Mouse (Mus musculus) bone marrow macrophage, adult 2 months (primary cell): ENCODE data around the gene Ankrd6. TPM values are rescaled to one million over a fixed set of nuclear protein-coding genes. Genes with fewer than 3 reads are reported as not detected.

Experiments used
- H3K27ac ChIP-seq: 2 replicates; pipeline ENCODE4 v1.5.1; 2012; ENCODE audit warnings: low read depth, low read length; ENCODE audit not compliant: insufficient read depth
- H3K4me1 ChIP-seq: 2 replicates; pipeline ENCODE4 v1.6.1; 2012; ENCODE audit warnings: low read length; ENCODE audit not compliant: control insufficient read depth, insufficient read depth
- H3K4me3 ChIP-seq: 2 replicates; pipeline ENCODE4 v1.5.1; 2012; ENCODE audit warnings: mild to moderate bottlenecking, low read length, moderate library complexity; ENCODE audit not compliant: insufficient read depth
- CTCF ChIP-seq: IDR thresholded peaks from 2 replicates; pipeline ENCODE4 v1.5.1; 2012; ENCODE audit warnings: low read depth, mild to moderate bottlenecking, low read length, moderate library complexity
- POLR2A ChIP-seq: IDR thresholded peaks from 2 replicates; pipeline ENCODE4 v1.6.1; 2012; ENCODE audit warnings: mild to moderate bottlenecking, low read depth, low read length, borderline replicate concordance
- polyA plus RNA-seq: library from polyadenylated mRNA; stranded (reverse); fragments of >200 nt; gene quantifications from 2 replicates; pipeline ENCODE4 v1.2.4, GENCODE M21; 2012; ENCODE audit not compliant: missing spikeins, insufficient read depth, insufficient read length

Ankrd6 gene
- 0.16 TPM in 1 of 2 replicates, not detected in the other for polyA plus RNA-seq

DNA sequence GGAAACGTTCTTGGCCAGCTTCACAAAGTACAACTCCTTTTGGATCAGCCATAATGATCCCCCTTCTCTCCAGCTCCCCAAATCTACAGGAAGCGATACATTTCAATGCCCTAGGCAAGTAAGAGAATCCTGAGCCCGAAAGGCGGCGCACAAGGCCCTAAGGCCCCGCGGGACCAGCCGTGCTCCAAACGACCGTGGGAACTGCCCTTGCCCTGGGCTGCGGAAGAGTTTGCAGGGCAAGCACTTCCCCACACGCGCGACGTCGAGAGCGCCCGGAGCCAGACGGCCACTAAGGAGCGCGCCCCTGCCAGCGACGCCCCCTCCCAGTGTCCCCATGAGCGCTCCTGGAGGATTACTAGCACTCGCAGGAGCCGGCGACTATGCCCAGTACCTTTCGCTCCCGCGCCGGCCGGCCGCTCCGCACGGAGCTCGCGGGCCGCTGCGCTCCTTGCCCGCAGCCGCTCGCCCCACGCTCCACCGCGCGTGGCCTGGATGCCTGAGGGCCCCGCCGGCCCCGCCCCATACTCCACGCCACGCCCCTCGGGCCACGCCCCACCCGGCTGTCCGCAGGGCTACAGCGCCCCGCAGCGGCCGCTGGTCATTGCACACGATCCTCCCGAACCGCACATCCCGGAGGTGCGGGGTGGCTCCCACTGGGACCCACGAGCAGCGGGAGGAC lies at the start of gene Ankrd6:
Gene Ankrd6 (minus strand): TSS at position 486 of the 679 bp plus-strand sequence.
- Histone ChIP-seq H3K4me3 (peak within 1 kb of the TSS; percentile 64), H3K27ac (no peak within 1 kb of the TSS), H3K4me1 (peaks cover 3% of the 10 kb centered on the region; the same call in 1 of the 2 replicates)
- TF ChIP-seq CTCF (peak; percentile 53), POLR2A (no peak)

GRCm38 (mm10) chr4:32998996-32999395 lies 48.4 kb upstream of the Ankrd6 start:
- no peak for TF ChIP-seq CTCF
- TF ChIP-seq POLR2A: no peak
- H3K4me1 ChIP-seq: no peaks in the 10 kb centered on the region
- H3K27ac ChIP-seq: no peak overlapping the region
- H3K4me3 ChIP-seq: no peak overlapping the region

- H3K4me1 ChIP-seq: no peaks in the 10 kb centered on the region
- no peak overlapping the region for H3K4me3 ChIP-seq
Measured at GRCm38 (mm10) chr4:32997571-32997970, 46.9 kb upstream of the Ankrd6 start.

DNA sequence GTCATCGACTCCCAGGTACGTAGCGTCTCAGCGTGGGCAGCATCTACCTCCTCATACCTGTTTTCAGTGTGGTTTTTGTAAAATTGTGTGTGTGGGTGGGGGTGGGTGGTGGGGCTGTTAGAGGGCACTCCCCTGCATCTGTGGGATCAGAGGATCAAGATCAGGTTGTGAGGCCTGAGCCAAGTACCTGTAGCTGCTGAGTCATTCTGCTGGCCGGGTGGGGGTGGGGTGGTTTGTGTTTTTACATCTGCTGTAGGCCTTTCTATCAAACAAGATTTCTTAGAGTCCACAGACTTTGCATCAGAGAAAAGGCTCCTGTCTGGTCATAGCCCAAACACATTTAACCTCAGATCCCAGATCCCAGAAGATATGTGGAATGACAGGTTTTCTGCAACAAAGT lies 45.4 kb upstream of the Ankrd6 start:
- Histone ChIP-seq H3K4me1 (no peaks in the 10 kb centered on the region), H3K27ac (no peak overlapping the region), H3K4me3 (no peak overlapping the region)
- TF ChIP-seq CTCF: no peak
- TF ChIP-seq POLR2A: no peak

More at GRCm38 (mm10) chr4:32997571-32997970, 46.9 kb upstream of the Ankrd6 start:
- TF ChIP-seq POLR2A (no peak), CTCF (no peak)
- H3K27ac ChIP-seq: no peak overlapping the region

DNA sequence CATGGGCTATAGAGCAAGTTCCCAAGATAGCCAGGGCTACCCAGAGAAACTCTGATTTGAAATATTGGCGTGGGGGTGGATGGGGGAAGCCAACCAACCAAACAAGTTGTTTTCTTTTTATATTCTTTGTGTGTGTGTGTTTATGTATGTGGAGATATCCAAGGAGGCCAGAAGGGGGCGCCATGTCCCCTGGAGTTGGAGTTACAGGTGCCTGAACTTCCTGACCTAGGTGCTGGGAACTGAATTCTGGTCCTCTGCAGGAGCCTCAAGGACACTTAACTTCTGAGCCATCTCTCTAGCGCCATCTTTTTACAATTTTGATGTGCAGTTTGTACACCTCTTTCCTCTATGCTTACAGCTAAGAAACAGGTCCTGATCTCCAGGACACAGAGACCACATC lies 43.5 kb upstream of the Ankrd6 start:
- no peaks in the 10 kb centered on the region for H3K4me1 ChIP-seq
- H3K27ac ChIP-seq: no peak overlapping the region
- TF ChIP-seq CTCF (0 out of 2 replicates have a peak, but pooled peaks have one; percentile 17), POLR2A (no peak)

GRCm38 (mm10) chr4:32989346-32989745 lies 38.7 kb upstream of the Ankrd6 start:
- Histone ChIP-seq H3K4me3 (no peak overlapping the region), H3K27ac (no peak overlapping the region), H3K4me1 (peaks cover 7% of the 10 kb centered on the region)
- TF ChIP-seq POLR2A (no peak), CTCF (no peak)

More for the DNA sequence above, 43.5 kb upstream of the Ankrd6 start:
- no peak overlapping the region for H3K4me3 ChIP-seq

DNA sequence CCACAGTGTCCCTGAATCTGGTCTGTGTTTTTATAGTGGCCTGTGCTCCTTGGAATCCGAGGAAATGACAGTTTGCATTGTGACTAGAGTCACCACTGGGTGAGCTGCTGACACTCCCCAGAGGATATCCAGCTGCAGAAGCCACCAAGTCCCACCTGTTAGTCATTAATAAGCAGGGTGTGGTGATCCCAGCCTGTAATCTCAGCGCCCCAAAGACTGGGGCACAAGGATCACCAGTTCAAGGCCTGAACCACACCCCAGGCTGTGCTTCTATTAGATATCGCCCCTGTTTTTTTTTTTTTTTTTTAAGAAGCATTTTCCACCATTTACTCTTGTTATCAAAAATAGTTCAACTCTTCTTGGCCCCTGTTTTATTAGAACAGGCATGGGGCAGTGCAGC lies 36.4 kb upstream of the Ankrd6 start:
- peaks cover 7% of the 10 kb centered on the region for H3K4me1 ChIP-seq
- no peak overlapping the region for H3K27ac ChIP-seq
- TF ChIP-seq POLR2A (no peak), CTCF (no peak)
- H3K4me3 ChIP-seq: no peak overlapping the region

- Histone ChIP-seq H3K4me3 (no peak overlapping the region), H3K27ac (no peak overlapping the region), H3K4me1 (peaks cover 7% of the 10 kb centered on the region)
- no peak for TF ChIP-seq POLR2A
- no peak for TF ChIP-seq CTCF
Measured at GRCm38 (mm10) chr4:32985684-32986083, 35.0 kb upstream of the Ankrd6 start.

- H3K27ac ChIP-seq: no peak overlapping the region
Measured at GRCm38 (mm10) chr4:32984801-32985675, 34.4 kb upstream of the Ankrd6 start.

DNA sequence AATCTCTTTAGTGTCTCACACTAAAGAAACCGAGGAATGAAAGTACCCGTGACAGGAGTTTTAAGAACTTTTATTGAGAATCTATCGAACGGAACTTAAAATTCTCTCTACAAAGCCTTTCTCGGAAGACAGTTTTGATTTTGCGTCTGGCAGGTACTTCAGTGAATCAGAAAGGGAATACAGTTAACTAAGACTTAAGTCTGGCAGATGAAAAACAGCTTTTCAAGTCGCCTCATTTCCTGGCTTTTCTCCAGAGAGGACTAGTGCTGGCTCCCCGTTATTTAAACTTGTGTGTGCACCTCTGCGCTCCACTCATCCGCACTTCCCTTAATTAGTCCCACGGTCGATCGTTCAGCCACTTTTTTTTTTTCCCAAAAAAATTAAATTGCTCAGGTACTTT lies 33.6 kb upstream of the Ankrd6 start:
- TF ChIP-seq CTCF (no peak), POLR2A (no peak)
- H3K27ac ChIP-seq: no peak overlapping the region
- peaks cover 7% of the 10 kb centered on the region for H3K4me1 ChIP-seq

More at GRCm38 (mm10) chr4:32984801-32985675, 34.4 kb upstream of the Ankrd6 start:
- TF ChIP-seq CTCF (no peak), POLR2A (no peak)
- H3K4me3 ChIP-seq: no peak overlapping the region
- H3K4me1 ChIP-seq: peaks cover 7% of the 10 kb centered on the region

More for the DNA sequence above, 33.6 kb upstream of the Ankrd6 start:
- peak overlapping the region; percentile 86 for H3K4me3 ChIP-seq
